Mouse (Mus musculus): ENCODE data around the gene Slc5a3. TPM values are rescaled to one million over a fixed set of nuclear protein-coding genes. Genes with fewer than 3 reads are reported as not detected.
"Not testable (repeated sequence)": the region's sequence is repeated elsewhere in the genome, so short reads cannot be mapped to it uniquely, and the experiment has no call there.

Slc5a3 gene
- polyA plus RNA-seq, 1 experiment from 2014 or later = 9.5 TPM

GRCm38 (mm10) chr16:92076797-92077196, 18.7 kb downstream of the Slc5a3 start:
- H3K4me2 ChIP-seq = no peak overlapping the region
- no peak overlapping the region for H3K27ac ChIP-seq
- ATAC-seq (replicated peaks; ENCODE audit: low FRiP score) = no peak
- peaks cover 52% of the 10 kb centered on the region for H3K36me3 ChIP-seq
- H3K9me3 ChIP-seq (replicated peaks) = no peaks in the 10 kb centered on the region
- H3K4me3 ChIP-seq (replicated peaks) = no peak overlapping the region
- 95% methylated on average over 8 of the region's 8 CpGs for WGBS
- no peaks in the 10 kb centered on the region for H3K4me1 ChIP-seq
- no peaks in the 10 kb centered on the region for H3K27me3 ChIP-seq
- no peak overlapping the region for H3K9ac ChIP-seq

DNA sequence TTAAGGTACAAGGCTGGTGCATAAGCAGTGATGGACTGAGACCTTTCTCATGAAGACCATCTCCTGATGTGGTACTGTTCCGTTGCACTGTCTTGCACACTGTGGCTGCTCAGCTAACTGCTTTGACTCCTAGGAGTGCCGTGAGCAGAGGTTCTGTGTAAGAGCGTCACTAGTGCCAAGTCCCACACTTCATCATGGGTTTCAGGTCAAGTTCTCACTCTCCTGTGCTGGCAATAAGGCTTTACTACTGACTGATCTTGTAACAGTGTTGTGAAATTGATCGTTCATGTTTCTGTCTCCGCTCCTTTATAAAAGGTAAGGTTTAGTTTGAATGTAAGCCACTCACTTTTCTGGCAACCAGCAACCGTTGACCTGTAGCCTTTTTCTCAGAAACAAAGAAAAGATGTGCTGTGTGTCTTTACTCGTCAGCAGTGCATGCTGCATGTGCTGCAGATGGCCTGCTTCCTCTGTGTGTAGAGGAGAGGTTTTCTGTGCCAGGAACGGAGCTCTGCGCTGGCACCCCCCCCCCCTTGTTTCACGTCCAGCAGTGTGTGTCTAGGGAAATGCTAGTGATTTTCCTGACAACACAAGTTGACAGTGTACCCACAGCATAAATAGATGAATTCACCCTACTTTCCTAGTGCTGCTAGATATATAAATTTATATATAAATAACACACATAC, 25.8 kb downstream of the Slc5a3 start:
- 83% methylated on average over 10 of the region's 10 CpGs for WGBS

GRCm38 (mm10) chr16:92089225-92089624, 31.1 kb downstream of the Slc5a3 start:
- ATAC-seq (replicated peaks; ENCODE audit: low FRiP score) = no peak
- no peaks in the 10 kb centered on the region for H3K9me3 ChIP-seq (replicated peaks)

More for the DNA sequence above, 25.8 kb downstream of the Slc5a3 start:
- no peaks in the 10 kb centered on the region for H3K9me3 ChIP-seq (replicated peaks)
- peaks cover 8% of the 10 kb centered on the region; the same call in 1 of the 2 replicates for H3K4me1 ChIP-seq
- no peak overlapping the region for H3K4me2 ChIP-seq
- no peak overlapping the region for H3K4me3 ChIP-seq (replicated peaks)
- H3K27me3 ChIP-seq = no peaks in the 10 kb centered on the region
- H3K9ac ChIP-seq = no peak overlapping the region
- no peak overlapping the region for H3K27ac ChIP-seq
- H3K36me3 ChIP-seq = peaks cover 26% of the 10 kb centered on the region
- no peak for ATAC-seq (replicated peaks; ENCODE audit: low FRiP score)

GRCm38 (mm10) chr16:92091876-92092275, 33.8 kb downstream of the Slc5a3 start:
- 71% methylated on average over 5 of the region's 5 CpGs for WGBS
- no peak overlapping the region for H3K4me3 ChIP-seq (replicated peaks)
- H3K4me2 ChIP-seq = no peak overlapping the region
- 0 out of 2 replicates have a peak, but pooled peaks cover 7% of the 10 kb centered on the region for H3K4me1 ChIP-seq
- H3K27ac ChIP-seq = no peak overlapping the region
- H3K36me3 ChIP-seq = peaks cover 16% of the 10 kb centered on the region; the same call in 1 of the 2 replicates
- H3K9ac ChIP-seq = no peak overlapping the region
- no peak for ATAC-seq (replicated peaks; ENCODE audit: low FRiP score)
- no peaks in the 10 kb centered on the region for H3K27me3 ChIP-seq
- H3K9me3 ChIP-seq (replicated peaks) = no peaks in the 10 kb centered on the region

More at GRCm38 (mm10) chr16:92089225-92089624, 31.1 kb downstream of the Slc5a3 start:
- 61% methylated on average over 3 of the region's 3 CpGs for WGBS
- H3K4me1 ChIP-seq = peaks cover 14% of the 10 kb centered on the region; the same call in 1 of the 2 replicates
- H3K9ac ChIP-seq = no peak overlapping the region
- no peaks in the 10 kb centered on the region for H3K27me3 ChIP-seq
- no peak overlapping the region for H3K4me2 ChIP-seq
- no peak overlapping the region for H3K4me3 ChIP-seq (replicated peaks)
- H3K36me3 ChIP-seq = 0 out of 2 replicates have a peak, but pooled peaks cover 8% of the 10 kb centered on the region
- no peak overlapping the region for H3K27ac ChIP-seq

DNA sequence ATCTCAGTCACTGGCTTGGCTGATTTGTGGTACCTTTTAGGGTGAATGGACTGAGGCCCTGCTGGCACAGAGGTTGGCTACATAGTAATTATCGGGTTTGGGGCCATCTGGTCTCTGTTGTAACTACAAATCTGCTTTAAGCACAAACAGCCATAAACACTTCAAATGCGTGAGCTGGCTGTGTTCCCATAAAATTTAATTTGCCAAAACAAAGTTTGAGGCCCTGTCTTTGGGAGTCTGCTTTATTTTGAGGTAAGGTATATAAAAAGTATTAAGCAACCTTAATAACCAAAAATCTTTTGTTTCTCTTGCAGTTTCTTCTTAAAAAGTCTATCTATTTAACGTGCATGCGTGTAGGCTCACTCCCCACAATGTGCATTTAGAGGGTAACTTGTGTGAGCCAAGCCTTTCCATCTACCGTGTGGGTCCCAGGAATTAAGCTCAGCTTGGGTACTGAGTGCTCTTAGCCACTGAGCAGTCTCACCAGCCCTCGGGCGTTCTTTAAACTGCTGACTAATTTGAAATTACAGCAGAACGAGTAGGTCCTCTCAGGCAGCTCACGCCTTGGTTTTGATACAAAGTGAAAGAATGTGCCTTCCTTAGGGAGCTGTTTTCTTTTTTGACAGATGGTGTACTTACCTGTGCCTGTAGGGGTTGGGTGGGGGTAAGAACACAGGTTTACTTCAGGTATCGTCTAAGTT, 40.4 kb downstream of the Slc5a3 start:
- ATAC-seq (replicated peaks; ENCODE audit: low FRiP score) = no peak
- Histone ChIP-seq H3K27me3 (no peaks in the 10 kb centered on the region), H3K9me3 (replicated peaks) (no peaks in the 10 kb centered on the region), H3K9ac (no peak overlapping the region), H3K27ac (no peak overlapping the region), H3K4me3 (replicated peaks) (no peak overlapping the region), H3K4me2 (no peak overlapping the region), H3K4me1 (peaks cover 17% of the 10 kb centered on the region), H3K36me3 (peaks cover 26% of the 10 kb centered on the region)
- WGBS = 49% methylated on average over 10 of the region's 10 CpGs

- Histone ChIP-seq H3K4me1 (peaks cover 26% of the 10 kb centered on the region), H3K36me3 (peaks cover 26% of the 10 kb centered on the region), H3K27ac (no peak overlapping the region), H3K4me3 (replicated peaks) (no peak overlapping the region), H3K4me2 (no peak overlapping the region), H3K9ac (no peak overlapping the region), H3K27me3 (no peaks in the 10 kb centered on the region), H3K9me3 (replicated peaks) (no peaks in the 10 kb centered on the region)
- WGBS = 82% methylated on average over 16 of the region's 16 CpGs
- ATAC-seq (replicated peaks; ENCODE audit: low FRiP score) = no peak
Observed at GRCm38 (mm10) chr16:92099598-92099997, 41.5 kb downstream of the Slc5a3 start.

DNA sequence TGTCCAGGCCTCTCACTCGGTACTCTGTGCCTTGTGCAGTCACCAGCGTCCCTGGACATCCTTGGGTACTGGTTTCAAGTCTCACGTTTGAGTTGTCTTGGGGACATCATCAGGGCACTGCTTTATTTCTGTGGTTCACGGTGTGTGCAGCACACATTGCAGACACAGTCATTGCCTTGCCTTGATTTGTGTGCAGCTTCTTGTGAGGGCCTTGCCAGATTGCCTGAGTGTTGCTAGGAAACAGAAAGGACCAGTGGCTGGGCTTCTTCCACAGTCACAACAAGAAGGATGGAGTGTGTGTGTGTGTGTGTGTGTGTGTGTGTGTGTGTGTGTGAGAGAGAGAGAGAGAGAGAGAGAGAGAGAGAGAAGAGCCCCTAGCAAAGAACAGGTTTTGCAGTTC, 42.0 kb downstream of the Slc5a3 start:
- Histone ChIP-seq H3K4me2 (no peak overlapping the region), H3K9me3 (replicated peaks) (no peaks in the 10 kb centered on the region), H3K4me3 (replicated peaks) (no peak overlapping the region), H3K27me3 (no peaks in the 10 kb centered on the region), H3K9ac (no peak overlapping the region), H3K36me3 (peaks cover 26% of the 10 kb centered on the region), H3K4me1 (peaks cover 26% of the 10 kb centered on the region), H3K27ac (no peak overlapping the region)
- no peak for ATAC-seq (replicated peaks; ENCODE audit: low FRiP score)
- WGBS = 66% methylated on average over 4 of the region's 4 CpGs

DNA sequence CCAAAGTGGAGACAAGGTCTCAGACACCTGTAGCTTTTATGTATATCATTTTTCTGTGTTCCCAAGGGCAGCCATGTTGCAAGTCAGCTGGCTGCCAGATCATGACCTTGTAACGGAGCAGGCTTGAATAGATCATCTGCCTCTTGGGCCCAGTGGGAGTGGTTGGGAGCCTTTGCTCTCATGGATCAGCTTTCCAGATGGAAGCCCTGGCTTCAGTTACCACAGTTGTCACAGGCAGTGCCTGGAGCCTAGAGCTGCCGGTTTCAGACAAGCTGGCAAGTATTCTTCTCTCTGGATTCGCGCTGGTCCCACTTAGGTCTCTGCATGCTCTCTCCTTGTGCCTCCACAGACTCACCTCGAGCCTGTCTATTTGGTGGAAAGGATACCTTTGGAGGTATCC, 44.0 kb downstream of the Slc5a3 start:
- peaks cover 18% of the 10 kb centered on the region for H3K36me3 ChIP-seq
- no peaks in the 10 kb centered on the region for H3K27me3 ChIP-seq
- H3K4me1 ChIP-seq = peaks cover 30% of the 10 kb centered on the region
- WGBS = 65% methylated on average over 5 of the region's 5 CpGs
- ATAC-seq (replicated peaks; ENCODE audit: low FRiP score) = no peak
- H3K27ac ChIP-seq = no peak overlapping the region
- no peak overlapping the region for H3K4me3 ChIP-seq (replicated peaks)
- H3K4me2 ChIP-seq = no peak overlapping the region
- H3K9me3 ChIP-seq (replicated peaks) = no peaks in the 10 kb centered on the region
- H3K9ac ChIP-seq = no peak overlapping the region

DNA sequence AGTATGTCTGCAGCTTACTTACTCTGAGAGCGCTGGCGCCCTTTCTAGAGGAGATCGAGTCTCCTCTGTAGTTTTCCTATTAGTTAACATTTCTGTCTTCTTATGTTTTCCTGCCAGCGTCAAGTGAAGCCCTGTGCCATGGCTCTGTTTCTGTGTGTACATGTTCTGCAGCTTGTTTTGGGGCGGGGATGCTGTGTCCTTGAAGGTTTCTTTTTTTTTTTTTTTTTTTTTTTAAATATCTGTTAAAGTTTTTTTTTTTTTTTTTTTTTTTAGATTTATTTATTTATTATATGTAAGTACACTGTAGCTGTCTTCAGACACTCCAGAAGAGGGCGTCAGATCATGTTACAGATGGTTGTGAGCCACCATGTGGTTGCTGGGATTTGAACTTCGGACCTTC, 44.8 kb downstream of the Slc5a3 start:
- H3K9ac ChIP-seq; ATAC-seq (replicated peaks; ENCODE audit: low FRiP score); H3K27ac ChIP-seq; H3K9me3 ChIP-seq (replicated peaks); H3K4me2 ChIP-seq; H3K27me3 ChIP-seq; H3K4me3 ChIP-seq (replicated peaks): not testable (repeated sequence)
- H3K4me1 ChIP-seq = peaks cover 30% of the 10 kb centered on the region
- WGBS = 93% methylated on average over 6 of the region's 7 CpGs
- peaks cover 18% of the 10 kb centered on the region for H3K36me3 ChIP-seq

DNA sequence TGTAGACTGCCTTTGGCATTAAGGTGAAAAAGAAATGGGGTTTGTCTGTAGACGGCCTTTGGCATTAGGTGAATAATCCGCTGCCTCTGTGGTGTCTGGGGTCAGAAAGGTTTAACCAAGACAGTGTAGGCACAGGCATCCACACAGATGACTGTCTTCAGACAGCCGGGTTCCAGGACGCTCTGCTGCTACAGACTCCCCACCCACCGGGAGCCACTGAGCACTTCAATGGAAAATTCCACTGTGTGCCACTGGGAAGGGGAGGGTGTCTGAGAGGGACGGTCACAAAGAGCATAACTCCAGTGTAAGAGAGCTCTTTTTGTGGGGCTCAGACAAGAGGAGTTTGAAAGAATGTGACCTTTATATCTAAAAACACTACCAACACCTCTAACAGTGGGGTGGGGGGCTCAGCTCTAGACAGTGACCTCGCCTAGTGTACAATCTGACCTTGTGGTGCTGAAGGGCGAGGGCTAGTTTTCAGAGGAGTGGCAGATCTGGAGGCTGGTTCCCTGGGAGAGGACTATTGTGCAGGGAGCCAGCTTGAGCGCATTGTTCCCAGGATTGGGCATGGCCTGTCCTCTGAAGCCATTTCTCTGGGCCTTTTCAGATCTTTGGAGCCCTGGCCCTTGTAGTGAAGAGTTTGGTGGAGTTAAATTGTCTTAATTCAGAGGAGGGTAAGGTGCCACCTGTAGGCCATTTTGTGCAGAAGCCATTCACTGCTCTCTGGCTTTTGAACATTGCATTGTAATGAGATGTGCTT, 45.6 kb downstream of the Slc5a3 start:
- Histone ChIP-seq H3K4me2 (no peak overlapping the region), H3K9ac (no peak overlapping the region), H3K36me3 (peaks cover 18% of the 10 kb centered on the region), H3K27me3 (no peaks in the 10 kb centered on the region), H3K27ac (peak overlapping the region; percentile 60; the same call in 1 of the 2 replicates), H3K9me3 (replicated peaks) (no peaks in the 10 kb centered on the region), H3K4me3 (replicated peaks) (no peak overlapping the region), H3K4me1 (peaks cover 23% of the 10 kb centered on the region)
- peak; percentile 75 for ATAC-seq (replicated peaks; ENCODE audit: low FRiP score)
- WGBS = 59% methylated on average over 9 of the region's 9 CpGs

DNA sequence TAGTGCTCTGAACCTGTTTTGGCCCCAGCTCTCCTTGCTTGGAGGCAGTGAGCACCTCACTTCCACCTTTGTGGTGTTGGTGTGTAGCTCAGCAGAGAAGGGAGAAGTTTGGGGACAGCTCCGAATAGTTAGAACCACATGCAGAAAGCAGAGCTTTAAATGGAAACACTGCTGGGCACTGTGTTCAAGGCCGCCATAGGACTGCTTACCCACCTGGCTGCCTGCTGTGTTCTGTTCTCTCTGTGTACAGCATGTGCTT, 46.1 kb downstream of the Slc5a3 start:
- Histone ChIP-seq H3K27ac (0 out of 2 replicates have a peak overlapping the region, but pooled peaks have one; percentile 60), H3K36me3 (peaks cover 18% of the 10 kb centered on the region), H3K4me1 (peaks cover 23% of the 10 kb centered on the region), H3K9me3 (replicated peaks) (no peaks in the 10 kb centered on the region), H3K4me2 (no peak overlapping the region), H3K4me3 (replicated peaks) (no peak overlapping the region), H3K27me3 (no peaks in the 10 kb centered on the region), H3K9ac (no peak overlapping the region)
- 86% methylated on average over 2 of the region's 2 CpGs for WGBS
- no peak for ATAC-seq (replicated peaks; ENCODE audit: low FRiP score)

DNA sequence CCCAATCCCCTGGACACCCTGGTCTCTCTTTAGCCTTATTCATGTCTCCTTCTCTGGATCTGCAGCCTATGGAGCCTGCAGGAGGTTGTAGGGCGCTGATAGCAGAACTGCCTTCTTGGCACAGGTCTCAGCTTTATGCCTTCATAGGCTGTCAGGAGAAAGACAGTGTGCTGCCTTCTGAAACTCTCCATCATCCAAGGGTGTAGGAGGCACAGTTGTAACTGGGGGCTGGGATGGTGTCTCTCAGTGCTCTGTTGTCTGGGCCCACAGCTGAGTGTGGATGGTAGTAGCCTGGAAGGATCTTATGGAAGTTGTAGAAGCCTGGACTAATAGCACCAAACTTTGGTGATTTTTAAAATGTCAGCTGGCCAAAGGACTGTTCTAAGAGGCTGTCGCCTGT, 46.8 kb downstream of the Slc5a3 start:
- no peaks in the 10 kb centered on the region for H3K9me3 ChIP-seq (replicated peaks)
- no peak for ATAC-seq (replicated peaks; ENCODE audit: low FRiP score)
- no peak overlapping the region for H3K4me2 ChIP-seq
- peaks cover 13% of the 10 kb centered on the region for H3K36me3 ChIP-seq
- peaks cover 23% of the 10 kb centered on the region for H3K4me1 ChIP-seq
- no peaks in the 10 kb centered on the region for H3K27me3 ChIP-seq
- H3K4me3 ChIP-seq (replicated peaks) = no peak overlapping the region
- 96% methylated on average over 2 of the region's 2 CpGs for WGBS
- no peak overlapping the region for H3K9ac ChIP-seq
- no peak overlapping the region for H3K27ac ChIP-seq

All from kidney, embryonic 15.5 days (tissue).